Mouse (Mus musculus) cortical plate, adult 2 months (tissue): ENCODE measurements around the gene Syde2. TPM values are rescaled to one million over a fixed set of nuclear protein-coding genes. Genes with fewer than 3 reads are reported as not detected.

Source experiments
- H3K27ac ChIP-seq: fragments of 200-500 bp; 2 replicates; pipeline ENCODE4 v1.5.1; 2012; ENCODE audit warnings: low read length, control low read depth, inconsistent platforms; ENCODE audit not compliant: insufficient read depth
- H3K4me1 ChIP-seq: fragments of 200-500 bp; 2 replicates; pipeline ENCODE4 v1.6.1; 2011; ENCODE audit warnings: low read length; ENCODE audit not compliant: control insufficient read depth, insufficient read depth
- H3K4me3 ChIP-seq: fragments of 200-500 bp; 2 replicates; pipeline ENCODE4 v1.5.1; 2011; ENCODE audit warnings: mild to moderate bottlenecking, low read length, control low read depth; ENCODE audit not compliant: insufficient read depth
- CTCF ChIP-seq: fragments of 200-500 bp; IDR thresholded peaks from 2 replicates; pipeline ENCODE4 v1.5.1; 2011; ENCODE audit warnings: mild to moderate bottlenecking, control low read depth, low read length; ENCODE audit not compliant: insufficient read depth; ENCODE audit errors: extremely low read depth
- POLR2A ChIP-seq: fragments of 200-500 bp; IDR thresholded peaks from 2 replicates; pipeline ENCODE4 v1.6.1; 2011; ENCODE audit warnings: mild to moderate bottlenecking, low read length, control low read depth; ENCODE audit not compliant: insufficient read depth; ENCODE audit errors: extremely low read depth
- polyA plus RNA-seq: library from polyadenylated mRNA; depleted of rRNA; stranded (reverse); fragments of >200 nt; gene quantifications from 2 replicates; pipeline ENCODE4 v1.2.3, GENCODE M21; 2012

Syde2 gene
- polyA plus RNA-seq, 1 experiment: 2.0 TPM

- TF ChIP-seq POLR2A: no peak
- TF ChIP-seq CTCF: no peak
- H3K27ac ChIP-seq: no peak overlapping the region
- H3K4me1 ChIP-seq: no peaks in the 10 kb centered on the region
- no peak overlapping the region for H3K4me3 ChIP-seq
Measured at GRCm38 (mm10) chr3:146025499-146025898, 37.8 kb downstream of the Syde2 start.

GRCm38 (mm10) chr3:146027116-146027515 is 39.4 kb downstream of the Syde2 start:
- TF ChIP-seq CTCF (no peak), POLR2A (no peak)
- no peak overlapping the region for H3K27ac ChIP-seq
- H3K4me3 ChIP-seq: no peak overlapping the region
- H3K4me1 ChIP-seq: no peaks in the 10 kb centered on the region

DNA sequence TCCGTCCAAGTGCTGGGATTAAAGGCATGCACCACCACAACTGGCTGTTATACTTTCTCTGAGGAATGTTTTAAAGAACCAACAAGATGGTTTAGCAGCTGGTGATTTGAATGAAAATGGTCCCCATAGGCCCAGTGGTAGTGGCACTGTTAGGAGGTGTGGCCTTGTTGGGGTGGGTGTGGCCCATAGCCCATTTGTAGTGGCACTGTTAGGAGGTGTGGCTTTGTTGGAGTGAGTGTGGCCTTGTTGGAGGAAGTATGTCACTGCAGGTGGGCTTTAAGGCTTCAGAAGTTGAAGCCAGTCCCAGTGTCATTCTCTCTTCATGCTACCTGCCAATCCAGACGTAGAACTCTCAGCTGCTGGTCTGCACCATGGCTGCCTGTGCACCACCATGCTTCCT is 40.7 kb downstream of the Syde2 start:
- Histone ChIP-seq H3K4me1 (no peaks in the 10 kb centered on the region), H3K27ac (no peak overlapping the region), H3K4me3 (no peak overlapping the region)
- no peak for TF ChIP-seq POLR2A
- no peak for TF ChIP-seq CTCF

- Histone ChIP-seq H3K4me3 (no peak overlapping the region), H3K27ac (no peak overlapping the region), H3K4me1 (no peaks in the 10 kb centered on the region)
- TF ChIP-seq POLR2A (no peak), CTCF (no peak)
Measured at GRCm38 (mm10) chr3:146029234-146029633, 41.6 kb downstream of the Syde2 start.

DNA sequence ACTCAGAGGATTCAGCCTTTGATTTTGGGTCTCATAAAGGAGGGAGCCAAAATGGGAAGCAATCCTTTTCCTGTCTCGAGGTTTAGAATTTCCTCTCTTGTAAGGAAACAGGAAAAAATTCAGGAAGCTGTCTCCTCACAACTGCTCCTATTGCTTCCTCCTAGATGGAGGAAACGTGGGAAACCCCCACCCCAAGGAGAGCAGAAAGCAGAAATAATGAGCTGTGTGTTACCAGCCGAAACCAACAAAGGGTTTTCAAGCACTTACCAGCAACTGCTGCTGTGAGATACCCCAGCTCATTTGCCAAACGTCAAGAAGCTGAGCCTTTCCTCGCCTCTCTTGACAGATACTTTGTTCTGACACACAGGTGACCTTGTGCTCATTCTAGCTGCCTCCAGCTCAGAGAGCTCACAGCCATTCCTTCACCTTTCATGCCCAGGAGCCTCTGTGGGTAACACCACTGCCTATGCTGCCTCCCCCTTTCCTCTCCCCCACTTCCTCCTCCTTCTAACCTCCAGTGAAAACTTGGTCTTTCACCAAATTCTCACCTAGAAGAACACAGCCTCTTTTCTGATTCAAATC is 42.7 kb downstream of the Syde2 start:
- Histone ChIP-seq H3K27ac (no peak overlapping the region), H3K4me3 (no peak overlapping the region), H3K4me1 (no peaks in the 10 kb centered on the region)
- TF ChIP-seq POLR2A: no peak
- TF ChIP-seq CTCF: no peak

DNA sequence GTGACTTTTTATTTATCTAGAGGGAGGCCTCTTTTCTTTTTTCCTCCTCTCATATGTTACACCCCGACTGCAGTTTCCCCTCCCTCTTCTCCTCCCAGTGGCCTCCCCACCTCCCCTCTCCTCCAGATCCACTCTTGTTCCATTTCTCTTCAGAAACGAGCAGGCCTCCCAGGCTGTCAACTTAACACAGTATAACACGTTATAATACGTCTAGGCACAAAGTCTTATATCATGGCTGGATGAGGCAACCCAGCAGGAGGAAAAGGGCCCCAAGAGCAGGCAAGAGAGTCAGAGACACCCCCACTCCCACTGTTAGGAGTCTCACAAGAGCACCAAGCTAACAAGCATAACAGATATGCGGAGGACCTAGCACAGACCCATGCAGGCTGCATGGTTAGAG is 45.3 kb downstream of the Syde2 start:
- H3K27ac ChIP-seq: no peak overlapping the region
- TF ChIP-seq CTCF: no peak
- TF ChIP-seq POLR2A: no peak
- H3K4me1 ChIP-seq: no peaks in the 10 kb centered on the region

GRCm38 (mm10) chr3:146037906-146038305 is 50.2 kb downstream of the Syde2 start:
- H3K27ac ChIP-seq: no peak overlapping the region
- no peak for TF ChIP-seq POLR2A
- TF ChIP-seq CTCF: no peak
- no peaks in the 10 kb centered on the region for H3K4me1 ChIP-seq
- no peak overlapping the region for H3K4me3 ChIP-seq

More for the DNA sequence above, 45.3 kb downstream of the Syde2 start:
- H3K4me3 ChIP-seq: no peak overlapping the region

- Histone ChIP-seq H3K4me1 (no peaks in the 10 kb centered on the region), H3K27ac (no peak overlapping the region), H3K4me3 (no peak overlapping the region)
- TF ChIP-seq POLR2A: no peak
- no peak for TF ChIP-seq CTCF
Measured at GRCm38 (mm10) chr3:146039132-146039903, 51.6 kb downstream of the Syde2 start.

DNA sequence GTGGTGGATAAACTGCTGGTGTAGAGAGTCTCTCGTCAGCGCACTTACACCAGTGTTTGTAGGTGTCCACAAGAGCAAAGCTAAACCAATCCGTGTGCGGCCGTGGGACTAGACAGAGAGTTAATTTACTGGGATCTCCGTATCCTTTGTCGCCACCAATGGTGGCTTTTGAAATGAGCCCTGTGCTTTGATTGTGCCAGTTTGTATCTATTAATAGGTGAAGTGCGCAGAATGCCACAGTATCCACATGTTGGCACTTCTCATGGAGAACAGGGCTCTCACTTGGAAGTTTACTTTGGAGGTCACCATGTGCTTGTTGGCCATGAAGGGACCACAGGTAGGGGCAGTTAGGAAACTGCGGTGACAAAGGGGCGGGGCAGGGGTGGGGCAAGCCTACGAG is 53.7 kb downstream of the Syde2 start:
- Histone ChIP-seq H3K4me1 (no peaks in the 10 kb centered on the region), H3K4me3 (no peak overlapping the region), H3K27ac (no peak overlapping the region)
- no peak for TF ChIP-seq POLR2A
- no peak for TF ChIP-seq CTCF

- TF ChIP-seq POLR2A (no peak), CTCF (no peak)
Measured at GRCm38 (mm10) chr3:146044977-146045376, 57.3 kb downstream of the Syde2 start.

GRCm38 (mm10) chr3:146046076-146046475 is 58.4 kb downstream of the Syde2 start:
- Histone ChIP-seq H3K4me1 (no peaks in the 10 kb centered on the region), H3K27ac (no peak overlapping the region), H3K4me3 (no peak overlapping the region)
- TF ChIP-seq POLR2A (no peak), CTCF (no peak)

More at GRCm38 (mm10) chr3:146044977-146045376, 57.3 kb downstream of the Syde2 start:
- no peak overlapping the region for H3K27ac ChIP-seq
- H3K4me3 ChIP-seq: no peak overlapping the region
- H3K4me1 ChIP-seq: no peaks in the 10 kb centered on the region
